Mouse (Mus musculus) stomach, postnatal 0 days (tissue): ENCODE results near the gene Zfp952. TPM values are rescaled to one million over a fixed set of nuclear protein-coding genes. Genes with fewer than 3 reads are reported as not detected.

Experiments
- ATAC-seq: fragments of 200-750 bp; cut with Nextera tagmentation; 2 replicates; pipeline ENCODE4 v1.8.0; 2017; ENCODE audit not compliant: low FRiP score, low TSS enrichment
- DNase-seq: peaks from one replicate; pipeline ENCODE4 v3.0.0-alpha.2; 2016; ENCODE audit warnings: low spot score
- H3K27ac ChIP-seq: fragments of 300-500 bp; sonication (generic); replicated peaks from 2 replicates; pipeline ENCODE4 v1.5.1; 2014; ENCODE audit warnings: mild to moderate bottlenecking, control low read depth
- H3K27me3 ChIP-seq: fragments of 300-500 bp; sonication (generic); 2 replicates; pipeline ENCODE4 v1.6.1; 2014; ENCODE audit warnings: low read length; ENCODE audit not compliant: control insufficient read depth, insufficient read depth
- H3K36me3 ChIP-seq: fragments of 300-500 bp; sonication (generic); 2 replicates; pipeline ENCODE4 v1.6.1; 2014; ENCODE audit warnings: low read length, mixed read lengths; ENCODE audit not compliant: control insufficient read depth, insufficient read depth
- H3K4me1 ChIP-seq: fragments of 300-500 bp; sonication (generic); replicated peaks from 2 replicates; pipeline ENCODE4 v1.6.1; 2014; ENCODE audit warnings: antibody characterized with exemption; ENCODE audit not compliant: control insufficient read depth, insufficient read depth
- H3K4me2 ChIP-seq: fragments of 300-500 bp; sonication (generic); replicated peaks from 2 replicates; pipeline ENCODE4 v1.6.1; 2014; ENCODE audit warnings: low read depth, mild to moderate bottlenecking, control low read depth, moderate library complexity
- H3K4me3 ChIP-seq: fragments of 300-500 bp; sonication (generic); 2 replicates; pipeline ENCODE4 v1.5.1; 2014; ENCODE audit warnings: low read depth, low read length, control low read depth
- H3K9ac ChIP-seq: fragments of 300-500 bp; sonication (generic); 2 replicates; pipeline ENCODE4 v1.6.1; 2014; ENCODE audit warnings: mild to moderate bottlenecking, low read length, control low read depth, mixed read lengths
- H3K9me3 ChIP-seq: fragments of 300-500 bp; sonication (generic); 2 replicates; pipeline ENCODE4 v1.6.1; 2016; ENCODE audit warnings: low read length; ENCODE audit not compliant: control insufficient read depth
- CTCF ChIP-seq: IDR thresholded peaks from 2 replicates; pipeline ENCODE4 v1.5.1; 2016; ENCODE audit warnings: antibody characterized with exemption, low read depth, mild to moderate bottlenecking, moderate library complexity
- EP300 ChIP-seq: optimal IDR thresholded peaks from 2 replicates; pipeline ENCODE3; 2016; ENCODE audit warnings: antibody characterized with exemption
- WGBS: fragments of 180-500 bp; shearing (Covaris S2); extraction: QIAGEN DNeasy Blood & Tissue Kit; methylation state at CpG from one replicate; pipeline ENCODE4 v1.1.7; 2014; 5-methylcytosine and 5-hydroxymethylcytosine counted together
- polyA plus RNA-seq: library from polyadenylated mRNA; unstranded; fragments of >200 nt; fragmentation: Nextera tagmentation; extraction: Ambion mirVana; gene quantifications from 2 replicates; pipeline ENCODE4 v1.2.1, GENCODE M21; 2015

Gene Zfp952
- 4.6 TPM in 2 replicates for polyA plus RNA-seq

GRCm38 (mm10) chr17:32992699-32993474 is at the start of gene Zfp952:
Gene Zfp952, plus strand, starts transcription at chr17:32993129.
- Histone ChIP-seq H3K27ac (peak within 1 kb of the TSS; percentile 49), H3K9ac (peak within 1 kb of the TSS; percentile 66), H3K27me3 (no peaks in the 10 kb centered on the region), H3K9me3 (no peaks in the 10 kb centered on the region), H3K4me3 (peak within 1 kb of the TSS; percentile 61), H3K4me2 (peak within 1 kb of the TSS; percentile 66), H3K36me3 (peaks cover 2% of the 10 kb centered on the region; the same call in 1 of the 2 replicates), H3K4me1 (peaks cover 6% of the 10 kb centered on the region; the same call in 1 of the 2 replicates)
- 1% methylated on average over 21 of the region's 21 CpGs for WGBS
- peak; percentile 98 for ATAC-seq
- peak; percentile 83 for DNase-seq
- TF ChIP-seq CTCF (no peak), EP300 (peak; percentile 35)

- H3K4me2 ChIP-seq = no peak overlapping the region
- no peak for ATAC-seq
- TF ChIP-seq EP300 (no peak), CTCF (no peak)
- H3K9ac ChIP-seq = no peak overlapping the region
- H3K4me1 ChIP-seq = peaks cover 4% of the 10 kb centered on the region
- no peaks in the 10 kb centered on the region for H3K9me3 ChIP-seq
- 92% methylated on average over 3 of the region's 3 CpGs for WGBS
- DNase-seq = no peak
- no peaks in the 10 kb centered on the region for H3K27me3 ChIP-seq
- no peak overlapping the region for H3K4me3 ChIP-seq
- H3K36me3 ChIP-seq = peaks cover 2% of the 10 kb centered on the region; the same call in 1 of the 2 replicates
- H3K27ac ChIP-seq = no peak overlapping the region
Observed at GRCm38 (mm10) chr17:32943661-32944060, 49.3 kb upstream of the Zfp952 start.

GRCm38 (mm10) chr17:32944402-32945035 is 48.4 kb upstream of the Zfp952 start:
- H3K4me3 ChIP-seq = no peak overlapping the region
- WGBS = 64% methylated on average over 3 of the region's 3 CpGs
- H3K4me2 ChIP-seq = no peak overlapping the region
- DNase-seq (no peak), ATAC-seq (no peak)
- peaks cover 4% of the 10 kb centered on the region for H3K4me1 ChIP-seq
- TF ChIP-seq EP300 (no peak), CTCF (peak; percentile 49)
- H3K27ac ChIP-seq = no peak overlapping the region
- peaks cover 2% of the 10 kb centered on the region; the same call in 1 of the 2 replicates for H3K36me3 ChIP-seq
- H3K27me3 ChIP-seq = no peaks in the 10 kb centered on the region
- H3K9me3 ChIP-seq = no peaks in the 10 kb centered on the region
- H3K9ac ChIP-seq = no peak overlapping the region

GRCm38 (mm10) chr17:32946716-32947115 is 46.2 kb upstream of the Zfp952 start:
- WGBS = 36% methylated on average over 9 of the region's 9 CpGs
- ATAC-seq = no peak

GRCm38 (mm10) chr17:32947215-32947914 is 45.6 kb upstream of the Zfp952 start, which contains the start of gene Cyp4f13:
Gene Cyp4f13, minus strand, starts transcription at chr17:32947402.
- Histone ChIP-seq H3K36me3 (peaks cover 2% of the 10 kb centered on the region; the same call in 1 of the 2 replicates), H3K27ac (peak within 1 kb of the TSS; percentile 89), H3K9ac (peak within 1 kb of the TSS; percentile 82), H3K27me3 (no peaks in the 10 kb centered on the region), H3K4me3 (peak within 1 kb of the TSS; percentile 73), H3K4me1 (peaks cover 4% of the 10 kb centered on the region), H3K4me2 (peak within 1 kb of the TSS; percentile 93), H3K9me3 (no peaks in the 10 kb centered on the region)
- DNase-seq = peak; percentile 99
- TF ChIP-seq EP300 (no peak), CTCF (no peak)
- WGBS = 4% methylated on average over 12 of the region's 12 CpGs
- ATAC-seq = peak; percentile 98

More at GRCm38 (mm10) chr17:32946716-32947115, 46.2 kb upstream of the Zfp952 start:
- Histone ChIP-seq H3K9me3 (no peaks in the 10 kb centered on the region), H3K4me3 (peak overlapping the region; percentile 73), H3K36me3 (peaks cover 2% of the 10 kb centered on the region; the same call in 1 of the 2 replicates), H3K9ac (peak overlapping the region; percentile 82), H3K4me1 (peaks cover 4% of the 10 kb centered on the region), H3K27me3 (no peaks in the 10 kb centered on the region), H3K27ac (peak overlapping the region; percentile 89), H3K4me2 (peak overlapping the region; percentile 93)
- no peak for TF ChIP-seq EP300
- TF ChIP-seq CTCF = no peak
- DNase-seq = no peak
